Mouse (Mus musculus) brain, embryonic 18.5 days (tissue): ENCODE measurements around the gene Vax2.

Experiments used
- DNase-seq: peaks from one replicate; pipeline ENCODE4 v3.0.0-alpha.2; 2012; ENCODE audit warnings: low read depth, low spot score

The Vax2 gene

GRCm38 (mm10) chr6:83762344-83762743, 51.3 kb downstream of the Vax2 start, which contains the start of gene Ankrd53:
Gene Ankrd53 (plus strand): TSS chr6:83762644.
- DNase-seq = no peak

GRCm38 (mm10) chr6:83762880-83763431, 51.9 kb downstream of the Vax2 start:
- no peak for DNase-seq

GRCm38 (mm10) chr6:83766982-83767381, 55.9 kb downstream of the Vax2 start:
- DNase-seq = no peak

GRCm38 (mm10) chr6:83768485-83768884, 57.4 kb downstream of the Vax2 start:
- no peak for DNase-seq

- DNase-seq = no peak
These were observed 63.1 kb downstream of the Vax2 start for GRCm38 (mm10) chr6:83774126-83774525.

GRCm38 (mm10) chr6:83774781-83775563, 63.9 kb downstream of the Vax2 start:
- DNase-seq = no peak

GRCm38 (mm10) chr6:83775638-83776293, 64.7 kb downstream of the Vax2 start, which contains the start of gene Tex261:
Gene Tex261 (minus strand): TSS chr6:83775813.
- peak; percentile 81 for DNase-seq

GRCm38 (mm10) chr6:83778306-83778705, 67.2 kb downstream of the Vax2 start:
- no peak for DNase-seq

- no peak for DNase-seq
These were observed 68.0 kb downstream of the Vax2 start for GRCm38 (mm10) chr6:83779026-83779425.

- no peak for DNase-seq
These were observed 75.4 kb downstream of the Vax2 start for GRCm38 (mm10) chr6:83786426-83786825.
